Mouse (Mus musculus) hindbrain, postnatal 0 days (tissue): ENCODE measurements around the gene Cycs. TPM values are rescaled to one million over a fixed set of nuclear protein-coding genes. Genes with fewer than 3 reads are reported as not detected.

Source experiments
- ATAC-seq: fragments of 200-750 bp; cut with Nextera tagmentation; 2 replicates; pipeline ENCODE4 v1.8.0; 2017; ENCODE audit warnings: mild to moderate bottlenecking, moderate TSS enrichment, moderate library complexity
- DNase-seq: peaks from one replicate; pipeline ENCODE4 v3.0.0-alpha.2; 2015; ENCODE audit warnings: low spot score
- H3K27ac ChIP-seq: fragments of 300-500 bp; sonication (generic); 2 replicates; pipeline ENCODE4 v1.5.1; 2014; ENCODE audit warnings: mild to moderate bottlenecking
- H3K27me3 ChIP-seq: fragments of 300-500 bp; sonication (generic); 2 replicates; pipeline ENCODE4 v1.6.1; 2014; ENCODE audit warnings: low read length, mixed read lengths; ENCODE audit not compliant: insufficient read depth
- H3K36me3 ChIP-seq: fragments of 300-500 bp; sonication (generic); 2 replicates; pipeline ENCODE4 v1.6.1; 2014; ENCODE audit warnings: low read length, mixed read lengths; ENCODE audit not compliant: insufficient read depth
- H3K4me1 ChIP-seq: fragments of 300-500 bp; sonication (generic); 2 replicates; pipeline ENCODE4 v1.6.1; 2014; ENCODE audit warnings: antibody characterized with exemption, low read length, mixed read lengths; ENCODE audit not compliant: insufficient read depth
- H3K4me2 ChIP-seq: fragments of 300-500 bp; sonication (generic); 2 replicates; pipeline ENCODE4 v1.6.1; 2014; ENCODE audit warnings: low read depth, mild to moderate bottlenecking, low read length, moderate library complexity, mixed read lengths
- H3K4me3 ChIP-seq: fragments of 300-500 bp; sonication (generic); 2 replicates; pipeline ENCODE4 v1.5.1; 2014; ENCODE audit warnings: low read length
- H3K9ac ChIP-seq: fragments of 300-500 bp; sonication (generic); replicated peaks from 2 replicates; pipeline ENCODE4 v1.6.1; 2014; ENCODE audit warnings: mild to moderate bottlenecking, low read length, moderate library complexity, mixed read lengths
- H3K9me3 ChIP-seq: fragments of 300-500 bp; sonication (generic); 2 replicates; pipeline ENCODE4 v1.6.1; 2016; ENCODE audit warnings: low read length, mixed read lengths
- CTCF ChIP-seq: IDR thresholded peaks from 2 replicates; pipeline ENCODE4 v1.5.1; 2016; ENCODE audit warnings: antibody characterized with exemption, control low read depth, low read depth
- WGBS: fragments of 180-500 bp; shearing (Covaris S2); extraction: QIAGEN DNeasy Blood & Tissue Kit; methylation state at CpG from one replicate; pipeline ENCODE4 v1.1.7; 2014; 5-methylcytosine and 5-hydroxymethylcytosine counted together
- polyA plus RNA-seq: library from polyadenylated mRNA; unstranded; fragments of >200 nt; fragmentation: Nextera tagmentation; extraction: Ambion mirVana; gene quantifications from 2 replicates; pipeline ENCODE4 v1.2.1, GENCODE M21; 2015
- total RNA-seq: library from RNA; depleted of rRNA; stranded (reverse); fragments of >200 nt; gene quantifications from 2 replicates; pipeline ENCODE4 v1.2.3, GENCODE M21; 2014

Gene Cycs
- total and polyA plus RNA-seq, 2 experiments from 2014 or later: 25.6 to 94.0 TPM

DNA sequence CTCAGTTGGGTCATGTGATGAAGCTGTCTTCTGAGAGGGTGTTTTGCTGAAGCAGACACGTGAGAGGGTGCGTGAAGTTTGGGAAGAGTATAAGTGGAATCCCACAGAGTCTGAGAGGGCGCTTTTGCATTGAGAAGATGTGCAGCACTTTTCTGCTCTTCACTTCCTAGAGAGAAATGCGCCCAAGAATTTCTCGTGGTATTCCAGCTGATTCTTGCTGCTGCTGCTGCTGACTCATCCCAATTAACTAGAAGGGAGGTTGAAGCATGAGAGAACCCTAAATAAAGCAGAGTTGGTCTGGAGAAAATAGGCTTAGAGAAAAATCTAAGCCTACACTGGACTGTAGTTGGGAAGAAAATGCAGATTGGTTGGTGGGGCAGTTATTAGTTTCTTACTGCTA, 17.3 kb downstream of the Cycs start:
- no peak overlapping the region for H3K4me2 ChIP-seq
- H3K27ac ChIP-seq: no peak overlapping the region
- no peaks in the 10 kb centered on the region for H3K4me1 ChIP-seq

DNA sequence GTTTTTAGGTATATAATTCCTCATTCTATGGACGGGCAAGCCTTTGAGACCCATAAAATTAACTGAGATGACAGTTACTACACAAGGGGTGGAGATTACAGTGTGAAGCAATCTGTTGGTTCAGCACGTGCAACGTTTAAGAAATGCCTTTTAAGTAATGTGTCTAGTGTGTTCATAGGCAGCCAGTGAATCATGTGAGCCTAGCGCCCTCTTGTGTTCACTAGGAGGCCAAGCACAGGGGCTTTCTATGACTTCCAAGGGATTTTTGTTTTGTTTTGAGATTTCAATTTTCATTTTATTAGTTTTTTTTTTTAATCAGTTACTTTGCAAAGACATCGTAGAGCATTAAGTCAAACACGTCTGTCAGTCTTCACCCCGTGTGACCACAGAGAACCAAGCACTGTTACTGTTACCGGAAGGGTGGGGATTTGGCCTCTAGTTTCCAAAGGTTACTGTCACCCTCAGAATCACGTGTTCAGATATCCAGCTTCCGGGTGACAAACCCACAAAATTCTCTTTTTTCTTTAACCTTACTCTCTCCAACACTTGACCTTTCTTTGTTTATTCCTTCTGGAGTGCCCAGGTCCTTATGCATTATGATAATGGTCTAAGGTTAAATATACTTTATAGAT, 20.8 kb downstream of the Cycs start:
- 24% methylated on average over 10 of the region's 10 CpGs for WGBS

More for the DNA sequence above, 17.3 kb downstream of the Cycs start:
- WGBS: 72% methylated on average over 5 of the region's 5 CpGs
- no peak for TF ChIP-seq CTCF
- no peak for DNase-seq
- no peak overlapping the region for H3K4me3 ChIP-seq
- H3K36me3 ChIP-seq: no peaks in the 10 kb centered on the region
- no peak for ATAC-seq
- H3K27me3 ChIP-seq: no peaks in the 10 kb centered on the region
- no peaks in the 10 kb centered on the region for H3K9me3 ChIP-seq
- no peak overlapping the region for H3K9ac ChIP-seq

DNA sequence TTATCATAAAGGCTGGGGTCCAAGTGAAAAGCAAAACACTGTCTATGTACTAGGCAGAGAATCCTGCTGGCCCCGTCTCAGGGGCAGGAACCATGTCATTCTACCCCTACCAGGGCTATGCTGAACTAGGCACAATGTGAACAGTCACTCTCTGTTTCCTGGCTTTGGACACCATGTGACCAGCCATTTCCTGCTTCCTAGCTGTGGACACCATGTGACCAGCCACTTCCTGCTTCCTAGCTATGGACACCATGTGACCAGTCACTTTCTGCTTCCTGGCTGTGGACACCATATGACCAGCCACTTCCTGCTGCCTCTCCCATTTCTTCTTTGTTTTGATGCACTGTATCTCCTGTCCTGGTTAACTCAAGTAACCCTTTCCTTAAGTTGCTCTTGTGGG, 23.8 kb downstream of the Cycs start:
- no peak for TF ChIP-seq CTCF
- Histone ChIP-seq H3K4me1 (no peaks in the 10 kb centered on the region), H3K36me3 (no peaks in the 10 kb centered on the region), H3K9me3 (no peaks in the 10 kb centered on the region), H3K27ac (no peak overlapping the region), H3K4me2 (no peak overlapping the region), H3K27me3 (no peaks in the 10 kb centered on the region), H3K9ac (no peak overlapping the region), H3K4me3 (no peak overlapping the region)
- no peak for DNase-seq
- no peak for ATAC-seq
- WGBS: 97% methylated on average over 1 of the region's 1 CpGs

More for the DNA sequence above, 20.8 kb downstream of the Cycs start:
- no peak overlapping the region for H3K4me2 ChIP-seq
- H3K27me3 ChIP-seq: no peaks in the 10 kb centered on the region
- no peaks in the 10 kb centered on the region for H3K4me1 ChIP-seq
- TF ChIP-seq CTCF: peak; percentile 86
- H3K27ac ChIP-seq: no peak overlapping the region
- H3K9ac ChIP-seq: no peak overlapping the region
- H3K9me3 ChIP-seq: no peaks in the 10 kb centered on the region
- peak; percentile 78; the same call in 1 of the 2 replicates for ATAC-seq
- H3K4me3 ChIP-seq: no peak overlapping the region
- H3K36me3 ChIP-seq: no peaks in the 10 kb centered on the region
- peak; percentile 77 for DNase-seq

DNA sequence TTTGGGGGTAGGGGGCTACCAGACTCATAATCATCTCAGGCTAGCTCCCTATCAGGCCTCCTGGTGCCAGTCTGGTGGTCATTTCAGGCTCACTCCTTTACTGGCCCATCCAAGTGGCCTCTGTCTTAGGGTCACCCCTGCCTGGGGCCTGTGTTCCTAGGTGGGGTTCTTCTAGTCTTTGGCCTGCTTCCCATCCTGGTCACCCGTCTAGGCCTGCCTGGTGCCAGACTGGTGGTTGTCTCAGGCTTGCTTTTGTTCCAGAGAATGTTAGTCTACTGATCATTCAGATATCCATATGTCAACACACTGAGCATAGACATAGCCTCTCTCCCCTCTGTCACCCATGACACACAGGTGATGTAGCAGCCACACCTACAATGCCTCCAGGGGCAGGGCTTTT, 26.7 kb downstream of the Cycs start:
- Histone ChIP-seq H3K36me3 (no peaks in the 10 kb centered on the region), H3K9me3 (no peaks in the 10 kb centered on the region), H3K27ac (no peak overlapping the region), H3K4me3 (no peak overlapping the region), H3K4me1 (no peaks in the 10 kb centered on the region), H3K4me2 (no peak overlapping the region), H3K27me3 (no peaks in the 10 kb centered on the region), H3K9ac (no peak overlapping the region)
- TF ChIP-seq CTCF: no peak
- ATAC-seq (no peak), DNase-seq (no peak)
- WGBS: 78% methylated on average over 1 of the region's 1 CpGs

DNA sequence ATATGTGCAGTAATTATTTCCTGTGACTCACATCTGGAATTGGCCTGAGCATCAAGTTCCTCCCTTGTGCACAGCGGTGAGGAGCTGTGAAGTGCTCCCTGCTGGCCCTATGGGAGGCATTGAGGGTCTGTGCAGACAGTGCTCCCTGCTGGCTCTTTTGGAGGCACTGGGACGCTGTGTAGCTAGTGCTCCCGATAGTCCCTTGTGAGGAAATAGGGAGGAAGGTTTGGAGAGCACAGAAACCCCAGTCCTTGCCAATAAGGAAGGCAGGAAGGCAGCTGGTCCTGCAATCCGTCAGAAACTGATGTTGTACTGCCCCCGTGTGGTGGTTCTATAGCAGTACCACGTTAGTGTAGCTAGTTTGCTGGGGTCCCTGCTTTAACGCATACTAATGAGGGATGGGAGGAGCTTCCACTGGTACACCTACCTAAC, 29.9 kb downstream of the Cycs start:
- no peak overlapping the region for H3K9ac ChIP-seq
- 11% methylated on average over 7 of the region's 7 CpGs for WGBS
- no peaks in the 10 kb centered on the region for H3K36me3 ChIP-seq
- H3K27ac ChIP-seq: no peak overlapping the region
- H3K27me3 ChIP-seq: no peaks in the 10 kb centered on the region
- no peak overlapping the region for H3K4me3 ChIP-seq
- peak; percentile 88 for ATAC-seq
- no peak overlapping the region for H3K4me2 ChIP-seq
- H3K9me3 ChIP-seq: no peaks in the 10 kb centered on the region
- peak; percentile 96 for DNase-seq
- H3K4me1 ChIP-seq: no peaks in the 10 kb centered on the region
- TF ChIP-seq CTCF: peak; percentile 98

DNA sequence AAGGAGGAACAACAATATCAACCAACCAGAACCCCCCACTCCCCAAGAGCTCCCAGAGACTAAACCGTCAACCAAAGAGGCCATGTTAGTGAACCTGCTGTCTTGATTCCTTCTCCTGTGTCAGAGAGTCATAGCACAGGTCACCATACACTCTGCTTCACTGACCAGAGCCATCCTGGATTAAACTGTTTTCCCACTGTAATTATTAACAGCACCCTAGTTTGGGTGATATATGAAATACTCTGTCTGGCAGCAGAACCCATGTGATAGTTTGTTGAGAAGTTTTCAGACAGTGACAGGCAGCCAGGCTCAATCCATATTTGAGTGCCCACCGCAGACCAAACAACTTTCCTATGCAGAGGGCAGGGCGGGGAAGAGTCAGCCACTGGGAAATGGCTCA, 31.0 kb downstream of the Cycs start:
- Histone ChIP-seq H3K9ac (no peak overlapping the region), H3K4me2 (no peak overlapping the region), H3K36me3 (no peaks in the 10 kb centered on the region), H3K27ac (no peak overlapping the region), H3K4me1 (no peaks in the 10 kb centered on the region), H3K4me3 (no peak overlapping the region), H3K27me3 (no peaks in the 10 kb centered on the region), H3K9me3 (no peaks in the 10 kb centered on the region)
- no peak for TF ChIP-seq CTCF
- DNase-seq (no peak), ATAC-seq (no peak)
- 90% methylated on average over 3 of the region's 3 CpGs for whole genome bisulfite sequencing

DNA sequence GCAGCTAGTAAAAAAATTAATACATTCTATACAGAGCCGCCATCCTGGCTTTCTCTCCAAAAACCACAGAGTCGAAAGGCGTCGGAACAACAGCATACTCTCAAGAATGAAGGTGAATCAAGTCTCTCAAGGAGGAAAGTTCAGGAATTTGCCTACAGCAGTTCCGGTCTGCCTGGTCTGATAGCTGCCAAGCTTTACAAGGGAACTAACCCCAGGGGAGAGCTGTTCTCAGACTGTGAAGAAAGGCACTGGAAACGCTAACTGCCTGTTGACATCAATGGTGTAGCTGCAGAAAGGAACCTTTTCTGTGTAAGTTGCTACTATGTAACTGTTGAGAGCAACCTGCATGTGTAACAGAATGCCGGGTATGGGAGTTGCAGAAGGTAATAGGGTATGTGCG, 34.4 kb downstream of the Cycs start:
- H3K36me3 ChIP-seq: no peaks in the 10 kb centered on the region
- WGBS: 68% methylated on average over 8 of the region's 8 CpGs
- DNase-seq (peak; percentile 6), ATAC-seq (no peak)
- no peak overlapping the region for H3K4me2 ChIP-seq
- no peak for TF ChIP-seq CTCF
- no peaks in the 10 kb centered on the region for H3K4me1 ChIP-seq
- H3K9me3 ChIP-seq: no peaks in the 10 kb centered on the region
- no peak overlapping the region for H3K9ac ChIP-seq
- no peak overlapping the region for H3K27ac ChIP-seq
- H3K27me3 ChIP-seq: no peaks in the 10 kb centered on the region
- no peak overlapping the region for H3K4me3 ChIP-seq
